Mouse (Mus musculus) sigmoid colon, adult 10 weeks (tissue): Measurements from ENCODE around the gene Terf2. TPM values are rescaled to one million over a fixed set of nuclear protein-coding genes. Genes with fewer than 3 reads are reported as not detected.

ENCODE experiments used
- polyA plus RNA-seq: library from polyadenylated mRNA; stranded (reverse); fragments of 350-450 nt; fragmentation: Illumina TruSeq; extraction: RNeasy Lipid Tissue Mini Kit (QIAGEN cat#74804); gene quantifications from one replicate; pipeline ENCODE4 v1.2.3, GENCODE M21; 2014; ENCODE audit warnings: low read depth, low replicate concordance

The Terf2 gene
- polyA plus RNA-seq: 27.8 TPM

DNA sequence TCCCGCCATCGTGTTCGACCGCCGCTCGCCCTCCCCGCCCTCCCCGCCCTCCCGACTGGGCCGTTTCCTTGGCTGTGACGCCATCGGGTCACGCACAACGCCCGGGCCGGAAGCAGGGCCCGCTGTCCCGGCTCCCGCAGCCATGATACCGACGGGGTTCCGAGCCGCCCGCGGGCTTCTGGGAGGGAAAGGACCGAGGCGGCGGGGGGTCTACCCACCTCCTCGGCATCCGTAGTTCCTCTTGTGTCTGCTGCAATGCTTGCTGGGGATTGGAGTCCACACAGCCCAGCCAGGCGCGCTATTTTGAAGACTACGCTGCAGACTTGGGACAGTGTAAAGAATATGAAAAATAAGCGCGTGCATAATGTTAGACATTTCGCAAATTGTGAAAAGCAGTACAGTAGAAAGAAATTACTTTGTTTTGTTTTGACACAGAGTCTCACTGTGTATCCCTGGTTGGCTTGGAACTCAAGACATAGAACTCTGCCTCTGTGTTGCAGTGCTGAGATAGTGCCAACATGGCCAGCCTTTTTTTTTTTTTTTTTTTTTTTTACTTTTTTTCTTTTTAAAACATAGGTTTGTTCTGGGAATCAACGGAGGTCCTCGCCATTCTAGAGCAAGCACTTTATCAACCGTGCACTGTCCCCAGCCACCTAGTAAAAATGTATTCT is at the start of gene Terf2:
Terf2 (minus strand) TSS at position 182 of the 671 bp plus-strand sequence.

GRCm38 (mm10) chr8:107065511-107066496 is 30.5 kb downstream of the Terf2 start, which contains the start of gene Tmed6:
TSS of gene Tmed6 (minus strand) at chr8:107065644.

DNA sequence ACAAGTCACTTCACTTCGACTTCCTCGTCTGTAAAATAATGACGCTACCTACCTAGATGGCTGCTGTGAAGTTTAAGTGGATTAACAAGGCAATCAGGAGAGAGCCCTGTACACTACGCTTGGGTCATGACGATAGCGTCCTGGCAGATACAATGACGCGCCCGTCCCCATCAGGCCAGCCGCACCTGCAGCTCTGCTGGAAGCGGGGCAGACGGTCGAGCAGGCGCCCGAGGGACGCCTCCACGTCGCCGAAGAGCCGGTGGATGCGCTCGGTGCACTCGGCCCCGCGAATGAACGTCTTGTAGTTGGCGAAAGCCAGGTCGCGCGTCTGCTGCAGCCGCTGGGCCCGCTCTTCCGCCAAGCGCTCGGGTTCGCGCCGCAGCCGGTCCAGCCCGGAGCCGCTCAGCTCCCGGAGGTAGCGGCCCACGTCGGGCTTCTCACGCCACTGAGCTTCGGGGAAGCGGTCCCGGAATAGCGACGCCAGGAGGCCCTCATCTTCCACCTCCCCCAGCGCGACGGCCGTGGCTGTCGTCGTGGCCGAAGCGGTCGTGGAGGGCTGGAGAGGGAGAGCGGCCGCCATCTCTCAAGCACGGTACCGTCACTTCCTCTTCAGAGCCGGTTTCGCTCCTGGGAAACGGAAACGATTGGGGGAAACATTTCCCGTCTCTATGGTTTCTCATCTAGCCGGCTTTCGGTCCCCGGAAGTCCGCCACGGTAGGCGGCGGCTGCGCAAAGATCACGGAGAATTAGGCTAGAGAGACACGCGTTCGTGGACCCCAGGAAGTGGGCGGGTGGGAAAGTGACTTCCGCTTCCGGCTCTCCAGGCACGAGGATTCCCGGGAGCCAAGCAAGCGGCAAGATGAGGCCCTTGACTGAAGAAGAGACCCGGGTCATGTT is 40.0 kb downstream of the Terf2 start, which contains the start of the genes Cog8 and Nip7:
Cog8 (minus strand) TSS at position 614 of the 897 bp plus-strand sequence.
Nip7 (plus strand) TSS at position 802 of the 897 bp plus-strand sequence.

GRCm38 (mm10) chr8:107048061-107048941 is 48.0 kb downstream of the Terf2 start, which contains the start of gene Pdf:
TSS of gene Pdf (minus strand) at chr8:107048614.

GRCm38 (mm10) chr8:107030650-107031576 is 65.4 kb downstream of the Terf2 start, which contains the start of gene Vps4a:
TSS of gene Vps4a (plus strand) at chr8:107031222.

Other genes with a start within 250 kb of the Terf2 start
- 0.35 TPM for gene Has3, start 226.3 kb downstream of the Terf2 start, polyA plus RNA-seq
- 16.7 TPM for gene Utp4, start 202.9 kb downstream of the Terf2 start, polyA plus RNA-seq
- 18.7 TPM for gene Sntb2, start 160.8 kb downstream of the Terf2 start, polyA plus RNA-seq
- gene Vps4a, start 65.3 kb downstream of the Terf2 start, polyA plus RNA-seq: 29.9 TPM
- gene Pdf, start 47.9 kb downstream of the Terf2 start, polyA plus RNA-seq: 38.9 TPM
- gene Cog8, start 39.9 kb downstream of the Terf2 start, polyA plus RNA-seq: 14.8 TPM
- 8.9 TPM for gene Nip7, start 39.7 kb downstream of the Terf2 start, polyA plus RNA-seq
- 3.6 TPM for gene Tmed6, start 30.9 kb downstream of the Terf2 start, polyA plus RNA-seq
- gene Cyb5b, start 54.1 kb upstream of the Terf2 start, polyA plus RNA-seq: 243 TPM
- 94.8 TPM for gene Nfat5, start 196.9 kb upstream of the Terf2 start, polyA plus RNA-seq